Mouse (Mus musculus): Measurements from ENCODE around the gene Usp20.

Gene Usp20

DNA sequence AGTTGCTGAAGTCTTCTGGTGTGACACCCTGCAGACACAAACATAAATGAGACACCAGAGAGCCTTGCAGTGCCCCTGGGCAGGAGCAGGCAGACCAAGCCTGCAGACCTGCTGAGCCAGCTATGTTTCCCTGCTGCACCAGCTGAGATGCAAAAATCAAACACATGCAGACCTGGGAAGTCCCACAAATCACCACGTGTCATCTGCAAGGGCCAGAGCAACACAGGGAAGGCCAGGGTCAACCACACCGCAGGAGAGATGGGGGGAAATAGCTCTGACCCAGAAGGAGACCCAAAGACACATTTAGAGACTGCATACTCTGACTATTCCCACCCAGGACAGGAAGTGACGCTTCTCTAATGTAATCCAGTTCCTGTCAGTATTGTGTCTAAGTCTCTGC, 58.4 kb downstream of the Usp20 start:
- peaks cover 94% of the 10 kb centered on the region for H3K36me3 ChIP-seq (ENCODE audit: insufficient read depth, low read length)
- no peaks in the 10 kb centered on the region for H3K27me3 ChIP-seq (ENCODE audit: insufficient read depth, low read length)
- no peaks in the 10 kb centered on the region for H3K9me3 ChIP-seq (ENCODE audit: low read length)
- TF ChIP-seq NANOG (IDR thresholded peaks at IDR 0.05; ENCODE audit: borderline replicate concordance, low read length) (no peak), POU5F1 (IDR thresholded peaks at IDR 0.05; ENCODE audit: borderline replicate concordance, low read length) (no peak)
- no peak overlapping the region for H3K4me3 ChIP-seq (replicated peaks; ENCODE audit: low read length)
- peaks cover 59% of the 10 kb centered on the region for H3K4me1 ChIP-seq (replicated peaks; ENCODE audit: low read depth, low read length)

DNA sequence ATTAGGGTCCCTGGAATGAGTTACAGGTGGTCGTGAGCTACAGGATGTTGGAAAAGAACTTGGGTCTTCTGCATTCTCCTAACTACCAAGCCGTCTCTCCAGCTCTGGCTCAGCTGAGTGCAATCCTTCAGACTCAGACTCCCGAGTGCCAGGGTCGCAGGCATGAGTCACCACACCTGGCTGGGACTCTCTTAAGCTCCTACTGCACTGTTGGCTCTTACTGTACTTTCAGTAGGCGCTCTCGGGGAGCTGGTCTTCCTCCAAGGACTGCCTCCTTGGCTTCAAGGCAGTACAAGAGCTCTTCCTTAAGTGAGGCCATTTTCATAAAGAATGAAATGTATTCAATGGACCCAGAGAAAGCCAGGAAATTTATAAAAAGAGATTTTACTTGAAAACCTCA, 59.3 kb downstream of the Usp20 start:
- H3K9me3 ChIP-seq (ENCODE audit: low read length): no peaks in the 10 kb centered on the region
- no peak overlapping the region for H3K4me3 ChIP-seq (replicated peaks; ENCODE audit: low read length)
- H3K27me3 ChIP-seq (ENCODE audit: insufficient read depth, low read length): no peaks in the 10 kb centered on the region
- peaks cover 68% of the 10 kb centered on the region for H3K4me1 ChIP-seq (replicated peaks; ENCODE audit: low read depth, low read length)
- TF ChIP-seq POU5F1 (IDR thresholded peaks at IDR 0.05; ENCODE audit: borderline replicate concordance, low read length) (no peak), CTCF (conservative IDR thresholded peaks at IDR 0.05; ENCODE audit: low read length) (no peak), NANOG (IDR thresholded peaks at IDR 0.05; ENCODE audit: borderline replicate concordance, low read length) (no peak)
- peaks cover 94% of the 10 kb centered on the region for H3K36me3 ChIP-seq (ENCODE audit: insufficient read depth, low read length)

DNA sequence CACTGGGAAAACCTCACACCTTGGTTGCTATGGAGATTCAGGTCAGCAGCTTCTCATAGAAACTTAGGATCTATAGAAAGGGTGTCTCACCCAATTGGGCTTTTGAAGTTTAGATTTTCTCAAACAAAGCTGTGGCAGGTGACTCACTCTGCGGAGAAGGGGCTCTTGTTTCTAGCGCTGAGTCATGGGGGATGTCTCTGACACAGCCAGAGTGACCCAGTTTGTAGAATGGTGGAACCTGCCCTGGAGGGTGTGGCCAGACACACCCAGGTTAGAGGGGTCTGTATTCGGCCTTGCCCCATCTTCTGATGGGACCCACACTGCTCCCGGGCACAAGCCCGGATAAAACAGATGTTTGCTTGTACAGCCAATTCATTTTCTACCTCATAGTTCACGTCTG, 60.8 kb downstream of the Usp20 start:
- Histone ChIP-seq H3K9me3 (ENCODE audit: low read length) (no peaks in the 10 kb centered on the region), H3K36me3 (ENCODE audit: insufficient read depth, low read length) (peaks cover 95% of the 10 kb centered on the region), H3K4me1 (replicated peaks; ENCODE audit: low read depth, low read length) (peaks cover 81% of the 10 kb centered on the region), H3K27me3 (ENCODE audit: insufficient read depth, low read length) (no peaks in the 10 kb centered on the region), H3K4me3 (replicated peaks; ENCODE audit: low read length) (no peak overlapping the region)
- TF ChIP-seq CTCF (conservative IDR thresholded peaks at IDR 0.05; ENCODE audit: low read length): no peak
- TF ChIP-seq NANOG (IDR thresholded peaks at IDR 0.05; ENCODE audit: borderline replicate concordance, low read length): no peak; the same call in 1 of the 2 replicates
- no peak for TF ChIP-seq POU5F1 (IDR thresholded peaks at IDR 0.05; ENCODE audit: borderline replicate concordance, low read length)

DNA sequence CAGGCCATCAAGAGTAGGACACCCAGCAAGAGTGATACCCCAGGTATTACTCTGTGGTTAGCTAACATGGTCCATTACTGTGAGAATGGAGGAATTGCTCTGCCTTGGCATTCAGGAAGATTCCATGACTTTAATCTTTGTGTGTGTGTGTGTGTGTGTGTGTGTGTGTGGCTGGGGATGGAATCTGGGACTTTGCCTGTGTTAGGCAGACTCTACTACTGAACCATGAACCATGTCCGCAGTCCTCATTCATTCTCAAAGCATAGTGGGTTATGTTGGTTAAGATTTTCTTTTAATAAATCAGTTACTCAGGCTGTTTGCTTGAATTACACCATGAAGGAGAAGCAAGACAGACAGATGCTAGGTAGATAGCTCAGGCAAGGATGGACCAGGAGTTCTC, 61.8 kb downstream of the Usp20 start:
- Histone ChIP-seq H3K36me3 (ENCODE audit: insufficient read depth, low read length) (peaks cover 94% of the 10 kb centered on the region), H3K4me3 (replicated peaks; ENCODE audit: low read length) (no peak overlapping the region), H3K9me3 (ENCODE audit: low read length) (no peaks in the 10 kb centered on the region), H3K27me3 (ENCODE audit: insufficient read depth, low read length) (no peaks in the 10 kb centered on the region), H3K4me1 (replicated peaks; ENCODE audit: low read depth, low read length) (peaks cover 74% of the 10 kb centered on the region)
- no peak for TF ChIP-seq NANOG (IDR thresholded peaks at IDR 0.05; ENCODE audit: borderline replicate concordance, low read length)
- no peak for TF ChIP-seq POU5F1 (IDR thresholded peaks at IDR 0.05; ENCODE audit: borderline replicate concordance, low read length)
- TF ChIP-seq CTCF (conservative IDR thresholded peaks at IDR 0.05; ENCODE audit: low read length): no peak

DNA sequence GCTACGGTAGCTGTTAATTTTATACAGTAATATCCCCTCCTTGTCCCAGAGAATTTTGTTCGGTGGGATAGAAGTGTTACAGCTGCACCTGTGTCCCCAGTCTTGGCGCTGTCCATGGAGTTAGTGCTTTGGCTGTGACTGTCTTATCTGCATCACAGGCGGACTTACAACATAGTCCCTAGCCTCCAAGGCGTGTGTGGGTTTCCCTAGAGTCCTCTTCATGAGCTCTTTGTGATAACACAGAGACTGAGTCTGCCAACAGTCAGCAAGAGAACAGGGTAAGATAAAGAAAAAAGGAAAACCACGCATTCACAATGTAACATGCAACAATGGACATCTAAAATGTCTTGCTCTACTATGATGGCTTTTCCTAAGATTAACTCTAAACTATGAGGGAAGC, 66.0 kb downstream of the Usp20 start:
- Histone ChIP-seq H3K4me1 (replicated peaks; ENCODE audit: low read depth, low read length) (peaks cover 55% of the 10 kb centered on the region), H3K36me3 (ENCODE audit: insufficient read depth, low read length) (peaks cover 95% of the 10 kb centered on the region), H3K9me3 (ENCODE audit: low read length) (no peaks in the 10 kb centered on the region), H3K27me3 (ENCODE audit: insufficient read depth, low read length) (no peaks in the 10 kb centered on the region), H3K4me3 (replicated peaks; ENCODE audit: low read length) (no peak overlapping the region)
- no peak for TF ChIP-seq NANOG (IDR thresholded peaks at IDR 0.05; ENCODE audit: borderline replicate concordance, low read length)
- no peak for TF ChIP-seq POU5F1 (IDR thresholded peaks at IDR 0.05; ENCODE audit: borderline replicate concordance, low read length)
- no peak for TF ChIP-seq CTCF (conservative IDR thresholded peaks at IDR 0.05; ENCODE audit: low read length)

DNA sequence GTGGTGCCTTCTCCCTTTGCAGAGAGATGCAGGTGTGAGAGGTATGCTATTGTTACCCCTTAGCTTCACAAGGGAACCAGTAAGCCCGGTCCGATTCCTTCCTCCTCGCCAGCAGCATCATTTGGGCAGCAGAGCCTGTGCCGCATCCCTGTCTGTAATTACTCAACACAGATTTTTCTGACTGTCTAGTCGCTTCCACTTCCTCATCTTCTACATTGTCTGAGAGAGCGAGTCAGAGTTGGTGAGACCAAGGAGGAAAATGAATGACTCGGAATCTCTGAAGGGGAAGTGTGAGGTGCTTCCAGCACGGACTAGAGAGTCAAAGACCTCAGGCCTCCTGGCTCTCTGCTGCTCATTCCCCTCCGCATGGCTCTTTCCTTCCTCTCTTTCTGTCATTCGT, 70.4 kb downstream of the Usp20 start:
- no peaks in the 10 kb centered on the region for H3K27me3 ChIP-seq (ENCODE audit: insufficient read depth, low read length)
- peaks cover 97% of the 10 kb centered on the region for H3K36me3 ChIP-seq (ENCODE audit: insufficient read depth, low read length)
- no peak overlapping the region for H3K4me3 ChIP-seq (replicated peaks; ENCODE audit: low read length)
- H3K4me1 ChIP-seq (replicated peaks; ENCODE audit: low read depth, low read length): peaks cover 31% of the 10 kb centered on the region
- TF ChIP-seq POU5F1 (IDR thresholded peaks at IDR 0.05; ENCODE audit: borderline replicate concordance, low read length) (no peak), CTCF (conservative IDR thresholded peaks at IDR 0.05; ENCODE audit: low read length) (no peak), NANOG (IDR thresholded peaks at IDR 0.05; ENCODE audit: borderline replicate concordance, low read length) (no peak)
- no peaks in the 10 kb centered on the region for H3K9me3 ChIP-seq (ENCODE audit: low read length)

DNA sequence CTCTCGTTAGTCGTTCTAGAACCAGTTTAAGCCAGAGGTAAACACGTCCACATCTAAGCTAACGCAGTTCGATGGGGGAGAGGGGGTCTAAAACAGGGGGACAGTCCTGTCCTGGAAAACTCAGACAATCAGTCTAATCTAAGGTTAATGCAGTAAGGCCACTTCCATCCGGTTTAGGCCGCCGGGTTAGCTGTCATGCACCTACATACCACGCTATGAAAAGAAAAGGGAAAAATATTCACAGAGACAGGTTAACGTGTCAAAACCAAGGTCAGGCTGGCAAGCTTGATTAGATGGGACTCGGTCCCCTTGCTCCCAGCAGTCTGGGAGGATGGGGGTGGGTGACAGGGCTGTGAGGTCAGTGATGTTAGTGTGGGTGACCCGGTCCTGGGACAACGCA, 71.3 kb downstream of the Usp20 start:
- H3K4me3 ChIP-seq (replicated peaks; ENCODE audit: low read length): no peak overlapping the region
- H3K9me3 ChIP-seq (ENCODE audit: low read length): no peaks in the 10 kb centered on the region
- no peaks in the 10 kb centered on the region for H3K27me3 ChIP-seq (ENCODE audit: insufficient read depth, low read length)
- H3K36me3 ChIP-seq (ENCODE audit: insufficient read depth, low read length): peaks cover 98% of the 10 kb centered on the region
- H3K4me1 ChIP-seq (replicated peaks; ENCODE audit: low read depth, low read length): peaks cover 38% of the 10 kb centered on the region
- TF ChIP-seq NANOG (IDR thresholded peaks at IDR 0.05; ENCODE audit: borderline replicate concordance, low read length) (no peak), CTCF (conservative IDR thresholded peaks at IDR 0.05; ENCODE audit: low read length) (no peak), POU5F1 (IDR thresholded peaks at IDR 0.05; ENCODE audit: borderline replicate concordance, low read length) (no peak)

DNA sequence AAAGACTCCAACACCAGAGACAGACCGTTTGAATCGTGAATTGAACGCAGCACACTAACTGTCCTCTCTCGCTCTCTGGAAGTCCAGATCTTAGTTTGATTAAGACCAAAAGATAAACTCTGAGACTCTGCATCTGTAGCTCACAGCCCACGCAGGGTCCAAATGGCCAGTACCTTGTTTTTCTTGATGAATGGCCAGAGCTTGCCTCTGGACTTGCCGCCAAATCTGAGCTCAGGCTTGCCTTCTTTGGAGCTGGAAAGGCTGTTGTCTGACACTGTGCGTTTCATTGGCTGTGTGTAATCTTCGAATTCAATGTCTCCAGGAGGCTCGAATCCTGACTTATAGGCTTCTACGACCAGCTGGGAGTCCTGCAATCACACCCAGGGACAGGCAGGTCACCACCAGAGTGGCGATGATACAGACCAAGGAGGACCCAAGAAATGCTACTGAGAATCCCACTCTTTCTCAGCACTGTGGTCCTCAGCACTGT, 71.8 kb downstream of the Usp20 start:
- H3K36me3 ChIP-seq (ENCODE audit: insufficient read depth, low read length): peaks cover 97% of the 10 kb centered on the region
- no peaks in the 10 kb centered on the region for H3K9me3 ChIP-seq (ENCODE audit: low read length)
- peaks cover 42% of the 10 kb centered on the region for H3K4me1 ChIP-seq (replicated peaks; ENCODE audit: low read depth, low read length)
- TF ChIP-seq NANOG (IDR thresholded peaks at IDR 0.05; ENCODE audit: borderline replicate concordance, low read length): no peak
- no peak for TF ChIP-seq POU5F1 (IDR thresholded peaks at IDR 0.05; ENCODE audit: borderline replicate concordance, low read length)
- no peak for TF ChIP-seq CTCF (conservative IDR thresholded peaks at IDR 0.05; ENCODE audit: low read length)
- no peaks in the 10 kb centered on the region for H3K27me3 ChIP-seq (ENCODE audit: insufficient read depth, low read length)
- no peak overlapping the region for H3K4me3 ChIP-seq (replicated peaks; ENCODE audit: low read length)

DNA sequence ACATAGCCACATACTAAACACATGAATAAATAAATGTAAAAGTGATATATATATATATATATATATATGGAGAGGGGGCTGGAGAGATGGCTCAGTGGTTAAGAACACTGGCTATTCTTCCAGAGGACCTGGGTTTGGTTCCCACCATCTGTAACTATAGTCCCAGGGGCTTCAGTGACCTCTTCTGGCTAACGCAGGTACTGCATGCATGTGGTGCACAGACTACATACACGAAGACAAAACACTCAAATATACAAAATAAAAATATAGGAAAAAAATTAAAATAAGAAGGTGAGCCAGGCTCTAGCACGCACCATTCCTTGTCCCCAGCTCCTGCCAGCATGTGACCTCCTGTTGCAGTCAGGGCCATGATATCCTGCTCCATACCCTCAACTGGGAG, 74.0 kb downstream of the Usp20 start:
- H3K4me3 ChIP-seq (replicated peaks; ENCODE audit: low read length): no peak overlapping the region
- H3K4me1 ChIP-seq (replicated peaks; ENCODE audit: low read depth, low read length): peaks cover 54% of the 10 kb centered on the region
- H3K27me3 ChIP-seq (ENCODE audit: insufficient read depth, low read length): no peaks in the 10 kb centered on the region
- H3K9me3 ChIP-seq (ENCODE audit: low read length): no peaks in the 10 kb centered on the region
- TF ChIP-seq CTCF (conservative IDR thresholded peaks at IDR 0.05; ENCODE audit: low read length) (peak; percentile 83), POU5F1 (IDR thresholded peaks at IDR 0.05; ENCODE audit: borderline replicate concordance, low read length) (no peak), NANOG (IDR thresholded peaks at IDR 0.05; ENCODE audit: borderline replicate concordance, low read length) (no peak)
- peaks cover 77% of the 10 kb centered on the region for H3K36me3 ChIP-seq (ENCODE audit: insufficient read depth, low read length)
